Mouse (Mus musculus) forebrain, postnatal 0 days (tissue): ENCODE data around the gene St3gal3. TPM values are rescaled to one million over a fixed set of nuclear protein-coding genes. Genes with fewer than 3 reads are reported as not detected.
A peak's percentile ranks its signal among the peaks of the same experiment; 100 is the strongest.

ENCODE experiments used
- ATAC-seq: fragments of 200-750 bp; cut with Nextera tagmentation; 2 replicates; pipeline ENCODE4 v1.8.0; 2017; ENCODE audit warnings: mild to moderate bottlenecking, moderate library complexity
- DNase-seq: peaks from one replicate; pipeline ENCODE4 v3.0.0-alpha.2; 2015
- H3K27ac ChIP-seq: fragments of 300-500 bp; sonication (generic); 2 replicates; pipeline ENCODE4 v1.5.1; 2014; ENCODE audit warnings: low read depth, mild to moderate bottlenecking, antibody characterized with exemption, low read length, moderate library complexity, mixed read lengths
- H3K27me3 ChIP-seq: fragments of 300-500 bp; sonication (generic); 2 replicates; pipeline ENCODE4 v1.6.1; 2014; ENCODE audit warnings: mild to moderate bottlenecking, low read length, mixed read lengths; ENCODE audit not compliant: insufficient read depth
- H3K36me3 ChIP-seq: fragments of 300-500 bp; sonication (generic); 2 replicates; pipeline ENCODE4 v1.6.1; 2014; ENCODE audit warnings: mild to moderate bottlenecking, moderate library complexity; ENCODE audit not compliant: insufficient read depth
- H3K4me1 ChIP-seq: fragments of 300-500 bp; sonication (generic); 2 replicates; pipeline ENCODE4 v1.6.1; 2014; ENCODE audit warnings: antibody characterized with exemption; ENCODE audit not compliant: insufficient read depth
- H3K4me2 ChIP-seq: fragments of 300-500 bp; sonication (generic); 2 replicates; pipeline ENCODE4 v1.6.1; 2014; ENCODE audit warnings: low read depth, mild to moderate bottlenecking, moderate library complexity
- H3K4me3 ChIP-seq: fragments of 300-500 bp; sonication (generic); 2 replicates; pipeline ENCODE4 v1.5.1; 2014; ENCODE audit warnings: low read depth, low read length, mixed read lengths
- H3K9ac ChIP-seq: fragments of 300-500 bp; sonication (generic); 2 replicates; pipeline ENCODE4 v1.6.1; 2014; ENCODE audit warnings: mild to moderate bottlenecking
- H3K9me3 ChIP-seq: fragments of 300-500 bp; sonication (generic); 2 replicates; pipeline ENCODE4 v1.6.1; 2016; ENCODE audit warnings: low read length
- CTCF ChIP-seq: sonication (generic); IDR thresholded peaks from 2 replicates; pipeline ENCODE4 v1.5.1; 2016; ENCODE audit warnings: antibody characterized with exemption, control low read depth, low read depth
- WGBS: fragments of 180-500 bp; shearing (Covaris S2); extraction: QIAGEN DNeasy Blood & Tissue Kit; methylation state at CpG from one replicate; pipeline ENCODE4 v1.1.7; 2014; 5-methylcytosine and 5-hydroxymethylcytosine counted together
- polyA plus RNA-seq: library from polyadenylated mRNA; unstranded; fragments of >200 nt; fragmentation: Nextera tagmentation; extraction: Ambion mirVana; gene quantifications from 2 replicates; pipeline ENCODE4 v1.2.1, GENCODE M21; 2015
- total RNA-seq: library from RNA; depleted of rRNA; stranded (reverse); fragments of >200 nt; gene quantifications from 2 replicates; pipeline ENCODE4 v1.2.3, GENCODE M21; 2014

The St3gal3 gene
- total and polyA plus RNA-seq, 2 experiments from 2014 or later = 11.2 to 36.1 TPM

- ATAC-seq (no peak; the same call in 1 of the 2 replicates), DNase-seq (peak; percentile 57)
- Histone ChIP-seq H3K4me2 (peak overlapping the region; percentile 43), H3K4me1 (peaks cover 18% of the 10 kb centered on the region; the same call in 1 of the 2 replicates), H3K27ac (no peak overlapping the region), H3K4me3 (no peak overlapping the region), H3K9ac (no peak overlapping the region), H3K27me3 (peaks cover 31% of the 10 kb centered on the region), H3K9me3 (no peaks in the 10 kb centered on the region), H3K36me3 (no peaks in the 10 kb centered on the region)
- peak; percentile 58 for TF ChIP-seq CTCF
- WGBS = 5% methylated on average over 13 of the region's 13 CpGs
Observed at GRCm38 (mm10) chr4:117928699-117929241, 205.9 kb downstream of the St3gal3 start.

GRCm38 (mm10) chr4:117928234-117928633 is 206.5 kb downstream of the St3gal3 start:
- H3K36me3 ChIP-seq = no peaks in the 10 kb centered on the region
- peaks cover 18% of the 10 kb centered on the region; the same call in 1 of the 2 replicates for H3K4me1 ChIP-seq
- peak; percentile 89 for DNase-seq
- no peak overlapping the region for H3K9ac ChIP-seq
- WGBS = 16% methylated on average over 6 of the region's 6 CpGs
- no peak overlapping the region for H3K4me3 ChIP-seq
- ATAC-seq = peak; percentile 72
- peak; percentile 98 for TF ChIP-seq CTCF
- no peak overlapping the region for H3K27ac ChIP-seq
- no peak overlapping the region for H3K4me2 ChIP-seq
- no peaks in the 10 kb centered on the region for H3K9me3 ChIP-seq
- H3K27me3 ChIP-seq = peaks cover 31% of the 10 kb centered on the region

- no peak for TF ChIP-seq CTCF
- Histone ChIP-seq H3K9ac (peak overlapping the region; percentile 64), H3K27ac (no peak overlapping the region), H3K36me3 (no peaks in the 10 kb centered on the region), H3K4me2 (peak overlapping the region; percentile 87), H3K4me3 (peak overlapping the region; percentile 56), H3K27me3 (peaks cover 31% of the 10 kb centered on the region), H3K9me3 (no peaks in the 10 kb centered on the region), H3K4me1 (peaks cover 18% of the 10 kb centered on the region; the same call in 1 of the 2 replicates)
- ATAC-seq (peak; percentile 80), DNase-seq (peak; percentile 83)
- WGBS = 2% methylated on average over 70 of the region's 71 CpGs
Observed at GRCm38 (mm10) chr4:117926545-117927482, 207.9 kb downstream of the St3gal3 start.

- Histone ChIP-seq H3K27ac (no peak overlapping the region), H3K9me3 (no peaks in the 10 kb centered on the region), H3K27me3 (peaks cover 26% of the 10 kb centered on the region), H3K4me1 (peaks cover 18% of the 10 kb centered on the region; the same call in 1 of the 2 replicates), H3K9ac (no peak overlapping the region), H3K4me2 (no peak overlapping the region), H3K36me3 (no peaks in the 10 kb centered on the region), H3K4me3 (no peak overlapping the region)
- TF ChIP-seq CTCF = no peak
- WGBS = 63% methylated on average over 5 of the region's 6 CpGs
- ATAC-seq (no peak), DNase-seq (no peak)
Observed at GRCm38 (mm10) chr4:117924916-117925315, 209.8 kb downstream of the St3gal3 start.

GRCm38 (mm10) chr4:117923450-117923849 is 211.3 kb downstream of the St3gal3 start:
- Histone ChIP-seq H3K4me2 (no peak overlapping the region), H3K9ac (no peak overlapping the region), H3K4me3 (no peak overlapping the region), H3K27me3 (peaks cover 13% of the 10 kb centered on the region), H3K4me1 (peaks cover 10% of the 10 kb centered on the region; the same call in 1 of the 2 replicates), H3K27ac (no peak overlapping the region), H3K36me3 (no peaks in the 10 kb centered on the region), H3K9me3 (no peaks in the 10 kb centered on the region)
- WGBS = 42% methylated on average over 2 of the region's 2 CpGs
- no peak for TF ChIP-seq CTCF
- ATAC-seq (no peak), DNase-seq (no peak)

GRCm38 (mm10) chr4:117921358-117921757 is 213.4 kb downstream of the St3gal3 start:
- Histone ChIP-seq H3K4me1 (peaks cover 3% of the 10 kb centered on the region; the same call in 1 of the 2 replicates), H3K27ac (no peak overlapping the region), H3K9me3 (no peaks in the 10 kb centered on the region), H3K36me3 (no peaks in the 10 kb centered on the region), H3K9ac (no peak overlapping the region), H3K4me2 (no peak overlapping the region), H3K27me3 (0 out of 2 replicates have a peak, but pooled peaks cover 9% of the 10 kb centered on the region), H3K4me3 (no peak overlapping the region)
- ATAC-seq (no peak), DNase-seq (no peak)
- no peak for TF ChIP-seq CTCF
- WGBS = 92% methylated on average over 2 of the region's 2 CpGs

GRCm38 (mm10) chr4:117918762-117919161 is 216.0 kb downstream of the St3gal3 start:
- H3K27me3 ChIP-seq = no peaks in the 10 kb centered on the region
- no peak for TF ChIP-seq CTCF
- H3K36me3 ChIP-seq = no peaks in the 10 kb centered on the region
- no peak for DNase-seq
- no peak for ATAC-seq
- no peak overlapping the region for H3K27ac ChIP-seq
- H3K4me1 ChIP-seq = peaks cover 2% of the 10 kb centered on the region; the same call in 1 of the 2 replicates
- no peak overlapping the region for H3K9ac ChIP-seq
- H3K4me3 ChIP-seq = no peak overlapping the region
- no peaks in the 10 kb centered on the region for H3K9me3 ChIP-seq
- H3K4me2 ChIP-seq = no peak overlapping the region
- WGBS = 89% methylated on average over 5 of the region's 5 CpGs
